Mouse (Mus musculus) CH12.LX (cell line): ENCODE data around the gene Gm28036.

ENCODE experiments used
- BHLHE40 ChIP-seq: IDR thresholded peaks from 2 replicates; pipeline ENCODE4 v1.6.1; 2011; ENCODE audit warnings: mild to moderate bottlenecking, low read depth, low read length, improper control_type of control experiment
- CHD2 ChIP-seq: IDR thresholded peaks from 2 replicates; pipeline ENCODE4 v1.6.1; 2011; ENCODE audit warnings: low read length, improper control_type of control experiment
- CTCF ChIP-seq, 2 experiments: IDR thresholded peaks in 1 of 2; conservative IDR thresholded peaks in 1 of 2; 2 replicates each; pipeline ENCODE4 v1.5.1; 2011 to 2012; ENCODE audit warnings: low read depth in 2 of 2, low read length in 2 of 2, improper control_type of control experiment in 1 of 2, inconsistent platforms in 1 of 2, mild to moderate bottlenecking in 1 of 2, moderate library complexity in 1 of 2
- EP300 ChIP-seq: IDR thresholded peaks from 2 replicates; pipeline ENCODE4 v1.6.1; 2011; ENCODE audit warnings: low read length, improper control_type of control experiment
- HCFC1 ChIP-seq: IDR thresholded peaks from 2 replicates; pipeline ENCODE4 v1.6.1; 2012; ENCODE audit warnings: low read depth, mild to moderate bottlenecking, inconsistent platforms, low read length, improper control_type of control experiment
- KAT2A ChIP-seq: IDR thresholded peaks from 2 replicates; pipeline ENCODE4 v1.6.1; 2012; ENCODE audit warnings: low read length, improper control_type of control experiment, inconsistent platforms; ENCODE audit not compliant: insufficient replicate concordance
- MAZ ChIP-seq: IDR thresholded peaks from 2 replicates; pipeline ENCODE4 v1.6.1; 2012; ENCODE audit warnings: low read depth, mild to moderate bottlenecking, inconsistent platforms, low read length, improper control_type of control experiment, moderate library complexity
- MXI1 ChIP-seq: IDR thresholded peaks from 2 replicates; pipeline ENCODE4 v1.6.1; 2011; ENCODE audit warnings: mild to moderate bottlenecking, low read depth, low read length, improper control_type of control experiment
- POLR2A ChIP-seq: IDR thresholded peaks from 2 replicates; pipeline ENCODE4 v1.6.1; 2011; ENCODE audit warnings: low read depth, mild to moderate bottlenecking, improper control_type of control experiment, low read length
- POLR2AphosphoS2 ChIP-seq: IDR thresholded peaks from 2 replicates; pipeline ENCODE4 v1.6.1; 2011; ENCODE audit warnings: low read depth, low read length, improper control_type of control experiment
- RAD21 ChIP-seq: IDR thresholded peaks from 2 replicates; pipeline ENCODE4 v1.6.1; 2011; ENCODE audit warnings: low read depth, mild to moderate bottlenecking, low read length, improper control_type of control experiment, moderate library complexity
- ZC3H11A ChIP-seq: IDR thresholded peaks from 2 replicates; pipeline ENCODE4 v1.6.1; 2012; ENCODE audit warnings: low read depth, mild to moderate bottlenecking, inconsistent platforms, low read length, improper control_type of control experiment
- ZMIZ1 ChIP-seq: IDR thresholded peaks from 2 replicates; pipeline ENCODE4 v1.6.1; 2012; ENCODE audit warnings: low read depth, mild to moderate bottlenecking, inconsistent platforms, low read length, improper control_type of control experiment

GRCm38 (mm10) chr2:156091926-156092325 lies 35.0 kb downstream of the Gm28036 start:
- no peak for TF ChIP-seq POLR2A
- TF ChIP-seq CHD2, result no peak
- no peak for TF ChIP-seq CTCF (conservative IDR thresholded peaks at IDR 0.05 in 1 of 2, IDR thresholded peaks at IDR 0.05 in 1 of 2; ENCODE audit: low read depth in 2 of 2, low read length in 2 of 2)
- TF ChIP-seq BHLHE40, result no peak
- no peak for TF ChIP-seq KAT2A
- TF ChIP-seq ZC3H11A, result no peak
- TF ChIP-seq RAD21, result no peak
- TF ChIP-seq MAZ, result no peak
- no peak for TF ChIP-seq EP300
- no peak for TF ChIP-seq HCFC1
- TF ChIP-seq MXI1, result no peak
- peak; percentile 46; the same call in 1 of the 2 replicates for TF ChIP-seq POLR2AphosphoS2
- no peak for TF ChIP-seq ZMIZ1
